Mouse (Mus musculus) C2C12 (cell line): ENCODE results near the gene Tle4. TPM values are rescaled to one million over a fixed set of nuclear protein-coding genes. Genes with fewer than 3 reads are reported as not detected.

Source experiments
- H3K27me3 ChIP-seq: one replicate; pipeline ENCODE4 v1.6.1; 2011; ENCODE audit not compliant: control insufficient read depth, insufficient read depth, insufficient read length
- H3K36me3 ChIP-seq: one replicate; pipeline ENCODE4 v1.6.1; 2011; ENCODE audit not compliant: control insufficient read depth, insufficient read depth
- H3K4me3 ChIP-seq: one replicate; pipeline ENCODE4 v1.5.1; 2011; ENCODE audit warnings: mild to moderate bottlenecking, control low read depth; ENCODE audit not compliant: poor library complexity, insufficient read depth, severe bottlenecking
- H3K79me2 ChIP-seq: one replicate; pipeline ENCODE4 v1.6.1; 2011; ENCODE audit not compliant: control insufficient read depth, insufficient read depth
- H3K79me3 ChIP-seq: one replicate; pipeline ENCODE4 v1.6.1; 2011; ENCODE audit warnings: low read depth, control low read depth
- H3ac ChIP-seq: one replicate; pipeline ENCODE3; 2011; ENCODE audit warnings: low read depth; ENCODE audit not compliant: control insufficient read depth, insufficient read length
- CEBPB ChIP-seq: IDR thresholded peaks from one replicate; pipeline ENCODE4 v1.6.1; 2011; ENCODE audit warnings: low read depth, mild to moderate bottlenecking, control low read depth, moderate library complexity
- CTCF ChIP-seq: IDR thresholded peaks from one replicate; pipeline ENCODE4 v1.5.1; 2011; ENCODE audit not compliant: control insufficient read depth, insufficient read depth, insufficient read length
- FOSL1 ChIP-seq: IDR thresholded peaks from one replicate; pipeline ENCODE4 v1.8.0; 2011; ENCODE audit warnings: mild to moderate bottlenecking, low read length; ENCODE audit not compliant: poor library complexity, insufficient read depth, severe bottlenecking
- MAX ChIP-seq: IDR thresholded peaks from one replicate; pipeline ENCODE4 v1.6.1; 2011; ENCODE audit warnings: mild to moderate bottlenecking, control low read depth
- MYOD1 ChIP-seq: IDR thresholded peaks from one replicate; pipeline ENCODE4 v1.6.1; 2011; ENCODE audit warnings: low read depth; ENCODE audit not compliant: control insufficient read depth, insufficient read length
- MYOG ChIP-seq: IDR thresholded peaks from one replicate; pipeline ENCODE4 v1.6.1; 2011; ENCODE audit not compliant: control insufficient read depth, insufficient read length; ENCODE audit errors: extremely low read depth
- USF1 ChIP-seq: IDR thresholded peaks from one replicate; pipeline ENCODE4 v1.6.1; 2011; ENCODE audit warnings: low read depth, mild to moderate bottlenecking, control low read depth, moderate library complexity
- polyA plus RNA-seq: library from polyadenylated mRNA; unstranded; fragments of >200 nt; fragmentation: generic; extraction: Trizol; gene quantifications from one replicate; pipeline ENCODE4 v1.2.1, GENCODE M21; 2012; ENCODE audit warnings: missing spikeins

Gene Tle4
- polyA plus RNA-seq, 1 experiment: 0.95 TPM

DNA sequence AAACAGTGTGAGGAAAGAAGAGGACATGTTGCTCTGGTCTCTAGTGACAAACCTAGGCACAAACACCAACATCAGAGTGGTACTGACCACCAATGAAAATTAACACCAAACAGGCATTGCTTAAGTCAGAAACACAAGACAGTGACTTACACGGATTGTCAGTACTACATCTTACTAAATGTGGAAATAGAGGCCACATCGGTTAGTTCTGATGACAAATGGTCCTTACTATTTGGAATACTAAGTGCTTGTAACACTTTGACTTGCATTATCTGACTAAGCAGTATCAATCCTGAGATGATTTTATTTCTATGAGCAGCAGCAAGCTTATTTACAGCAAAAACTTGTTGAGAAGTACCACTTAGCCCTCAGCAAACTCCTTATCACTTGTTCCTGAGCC lies 89.9 kb downstream of the Tle4 start:
- Histone ChIP-seq H3K79me2 (no peaks in the 10 kb centered on the region), H3K36me3 (no peaks in the 10 kb centered on the region), H3K27me3 (no peaks in the 10 kb centered on the region), H3K4me3 (no peak overlapping the region), H3ac (no peak overlapping the region), H3K79me3 (no peaks in the 10 kb centered on the region)
- TF ChIP-seq USF1: no peak
- no peak for TF ChIP-seq FOSL1
- TF ChIP-seq MAX: no peak
- no peak for TF ChIP-seq CTCF
- TF ChIP-seq CEBPB: no peak
- TF ChIP-seq MYOG: no peak
- no peak for TF ChIP-seq MYOD1

DNA sequence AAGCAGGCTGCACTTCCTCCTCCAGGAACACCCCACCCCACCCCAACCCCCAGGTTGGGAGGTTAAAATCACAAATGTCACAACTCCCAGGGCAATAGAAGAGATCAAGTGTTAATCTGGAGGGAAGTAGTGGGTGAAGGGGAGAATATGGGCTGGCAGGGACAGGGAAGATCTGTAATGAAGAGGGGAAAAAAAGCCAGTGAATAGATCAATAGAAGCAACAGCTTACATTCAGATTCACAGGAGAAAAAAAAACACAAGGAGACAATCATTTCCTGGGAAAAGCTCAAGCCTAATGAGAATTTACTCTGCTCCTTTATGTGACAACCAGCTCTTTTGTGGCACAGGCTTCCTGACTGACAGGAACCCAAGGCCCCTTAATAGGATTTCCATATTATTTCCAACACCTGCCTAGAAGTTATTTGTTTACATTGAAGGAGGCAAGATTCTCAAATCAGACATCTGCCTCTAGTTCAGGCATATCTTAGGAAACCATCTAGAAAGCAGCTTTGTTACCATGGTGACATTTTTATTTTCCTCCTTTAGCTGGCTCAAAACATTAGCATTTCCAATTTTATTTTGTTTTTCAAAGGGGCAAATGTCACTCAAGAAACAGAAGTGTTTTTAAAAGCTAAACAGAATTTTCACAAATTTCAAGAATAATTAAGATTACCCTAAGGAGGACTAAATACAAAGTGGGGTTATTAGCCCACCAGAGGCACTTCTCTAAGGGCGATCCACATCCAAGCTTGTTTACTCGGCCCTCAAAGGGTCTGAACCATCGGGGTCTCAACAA lies 90.8 kb downstream of the Tle4 start:
- H3K79me3 ChIP-seq: no peaks in the 10 kb centered on the region
- no peak overlapping the region for H3K4me3 ChIP-seq
- no peak overlapping the region for H3ac ChIP-seq
- no peaks in the 10 kb centered on the region for H3K79me2 ChIP-seq
- TF ChIP-seq MAX: no peak
- TF ChIP-seq MYOD1: no peak
- TF ChIP-seq CTCF: no peak
- H3K36me3 ChIP-seq: no peaks in the 10 kb centered on the region
- no peaks in the 10 kb centered on the region for H3K27me3 ChIP-seq

DNA sequence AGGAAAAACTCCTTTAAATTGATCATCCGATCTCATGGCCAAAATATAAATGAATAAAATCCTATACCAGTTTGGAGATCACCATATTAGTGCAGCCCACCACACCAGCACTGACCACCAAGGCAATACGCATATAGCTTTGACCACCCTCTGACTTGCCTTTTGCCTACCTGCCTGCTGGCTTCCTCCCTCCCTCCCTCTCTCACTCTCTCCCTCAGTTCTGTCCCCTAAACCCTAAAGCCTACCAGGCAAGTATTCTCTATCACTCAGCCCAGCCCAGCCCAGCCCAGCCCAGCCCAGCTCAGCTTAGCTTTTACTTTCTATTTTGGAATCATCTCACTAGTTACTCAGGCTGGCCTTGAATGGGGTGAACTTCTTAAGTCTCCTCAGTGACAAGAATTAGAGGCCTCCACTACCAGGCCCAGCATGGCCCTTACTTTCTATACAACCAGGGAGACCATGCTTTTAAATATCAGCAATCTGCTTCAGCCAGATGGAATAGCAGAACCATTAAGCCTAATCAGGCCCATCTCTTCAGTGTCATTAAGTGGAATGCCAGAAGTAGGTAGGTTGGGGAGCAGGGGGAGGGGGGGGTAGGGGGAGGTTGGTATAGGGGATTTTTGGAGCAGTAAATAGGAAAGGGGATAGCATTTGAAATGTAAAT lies 91.8 kb downstream of the Tle4 start:
- Histone ChIP-seq H3K79me2 (no peaks in the 10 kb centered on the region), H3K79me3 (no peaks in the 10 kb centered on the region), H3K27me3 (no peaks in the 10 kb centered on the region), H3K36me3 (no peaks in the 10 kb centered on the region), H3K4me3 (no peak overlapping the region), H3ac (no peak overlapping the region)
- TF ChIP-seq CEBPB (no peak), MYOG (no peak), MAX (no peak), FOSL1 (no peak), USF1 (no peak), MYOD1 (no peak), CTCF (no peak)

DNA sequence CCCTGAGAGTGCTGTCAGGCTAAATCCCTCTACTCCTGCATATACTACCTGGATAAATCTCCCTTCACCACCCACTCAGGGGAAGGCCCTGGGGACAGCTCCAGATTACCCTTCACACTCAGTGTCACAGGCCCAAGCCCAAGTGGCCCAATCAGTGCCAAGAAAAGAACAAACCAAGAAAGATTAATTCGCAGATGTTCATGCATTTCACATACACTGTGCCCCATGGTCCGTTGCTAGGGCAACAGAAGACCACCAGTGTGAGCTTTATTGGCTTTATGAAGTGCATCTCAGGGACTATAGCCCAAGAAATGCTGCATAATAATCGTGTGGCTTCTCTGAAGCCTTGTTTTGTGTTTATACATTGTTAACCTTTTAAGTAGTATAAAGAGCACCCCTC lies 92.5 kb downstream of the Tle4 start:
- no peak overlapping the region for H3K4me3 ChIP-seq
- H3ac ChIP-seq: no peak overlapping the region
- TF ChIP-seq CEBPB (no peak), USF1 (no peak), MYOG (no peak), MAX (no peak), FOSL1 (no peak), CTCF (no peak)
- H3K79me2 ChIP-seq: no peaks in the 10 kb centered on the region
- H3K79me3 ChIP-seq: no peaks in the 10 kb centered on the region
- no peaks in the 10 kb centered on the region for H3K27me3 ChIP-seq
- no peaks in the 10 kb centered on the region for H3K36me3 ChIP-seq

DNA sequence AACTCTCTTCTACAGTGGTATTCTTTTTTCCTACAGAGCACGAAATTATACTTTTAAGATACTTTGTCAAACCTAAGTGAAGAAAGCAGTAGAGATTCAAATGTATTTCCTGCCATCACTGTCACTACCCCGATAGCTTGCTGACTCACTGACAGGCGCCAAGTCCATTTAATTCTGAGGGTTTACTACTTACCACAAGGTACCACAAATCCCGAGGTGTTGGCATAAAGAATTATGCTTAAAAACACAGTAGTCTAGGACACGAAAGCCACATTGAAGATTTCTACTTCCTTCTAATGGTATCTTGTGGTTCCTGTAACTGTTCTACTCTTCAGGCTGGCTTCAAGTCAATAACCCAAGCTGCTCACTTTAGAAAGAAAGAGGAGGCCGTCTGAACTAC lies 94.0 kb downstream of the Tle4 start:
- Histone ChIP-seq H3K27me3 (no peaks in the 10 kb centered on the region), H3K79me3 (no peaks in the 10 kb centered on the region), H3K4me3 (no peak overlapping the region), H3ac (no peak overlapping the region), H3K79me2 (no peaks in the 10 kb centered on the region), H3K36me3 (no peaks in the 10 kb centered on the region)
- TF ChIP-seq CTCF (no peak), MYOG (no peak), MYOD1 (no peak), USF1 (no peak), MAX (no peak), CEBPB (no peak), FOSL1 (no peak)

DNA sequence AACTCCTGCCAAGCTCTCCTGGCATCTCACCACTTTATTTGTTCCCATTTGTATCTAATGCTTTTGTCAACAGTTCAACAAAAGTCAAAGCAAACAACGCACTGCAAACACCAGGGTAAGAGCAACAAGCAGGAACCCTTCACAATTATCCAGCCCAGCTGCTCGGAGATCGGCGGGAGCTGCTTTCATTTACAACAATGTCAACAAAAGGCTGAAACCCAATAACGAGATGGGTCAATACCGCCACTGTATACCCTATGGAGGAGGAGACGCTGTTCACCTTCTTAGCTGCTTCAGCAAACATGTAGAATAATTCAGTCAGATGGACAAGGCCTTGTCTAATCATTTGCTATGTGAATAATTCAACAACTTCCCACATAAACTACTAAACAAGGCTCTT lies 95.6 kb downstream of the Tle4 start:
- no peaks in the 10 kb centered on the region for H3K36me3 ChIP-seq
- no peak for TF ChIP-seq MAX
- TF ChIP-seq MYOD1: no peak
- TF ChIP-seq CTCF: no peak
- no peak for TF ChIP-seq FOSL1
- no peak for TF ChIP-seq USF1
- no peak for TF ChIP-seq MYOG
- TF ChIP-seq CEBPB: no peak
- H3ac ChIP-seq: no peak overlapping the region
- no peaks in the 10 kb centered on the region for H3K79me3 ChIP-seq
- H3K4me3 ChIP-seq: no peak overlapping the region
- no peaks in the 10 kb centered on the region for H3K27me3 ChIP-seq
- no peaks in the 10 kb centered on the region for H3K79me2 ChIP-seq
